Mouse (Mus musculus): ENCODE measurements around the gene Gm28635.

- TF ChIP-seq CTCF (IDR thresholded peaks at IDR 0.05; ENCODE audit: extremely low read depth, insufficient read depth, insufficient read length, insufficient replicate concordance) (no peak), POLR2A (IDR thresholded peaks at IDR 0.05; ENCODE audit: low read depth, low read length) (no peak)
These were observed 48.9 kb upstream of the Gm28635 start for GRCm38 (mm10) chr2:84726716-84727115.
